Mouse (Mus musculus) intestine, embryonic 14.5 days (tissue): ENCODE measurements at regions not wholly inside any gene's neighbourhood (a gene's known extent, or its start where the extent isn't known, plus 50 kb on each side); places are given as distances from the start of the nearest gene placed in this dataset.
"Not testable (repeated sequence)": the region's sequence is repeated elsewhere in the genome, so short reads cannot be mapped to it uniquely, and the experiment has no call there.

Experiments used
- ATAC-seq: fragments of 200-750 bp; cut with Nextera tagmentation; replicated peaks from 2 replicates; pipeline ENCODE4 v1.8.0; 2017; ENCODE audit warnings: low read depth, moderate number of reproducible peaks, moderate TSS enrichment, moderate library complexity; ENCODE audit not compliant: low FRiP score, low TSS enrichment
- DNase-seq: peaks from one replicate; pipeline ENCODE4 v3.0.0-alpha.2; 2018; ENCODE audit warnings: low spot score
- H3K27ac ChIP-seq: fragments of 300-500 bp; sonication (generic); 2 replicates; pipeline ENCODE4 v1.5.1; 2014; ENCODE audit warnings: low read depth, mild to moderate bottlenecking, control low read depth
- H3K27me3 ChIP-seq: fragments of 300-500 bp; sonication (generic); replicated peaks from 2 replicates; pipeline ENCODE4 v1.6.1; 2014; ENCODE audit warnings: low read length, control low read depth; ENCODE audit not compliant: control insufficient read depth, insufficient read depth
- H3K36me3 ChIP-seq: fragments of 300-500 bp; sonication (generic); 2 replicates; pipeline ENCODE4 v1.6.1; 2014; ENCODE audit warnings: low read length, control low read depth; ENCODE audit not compliant: control insufficient read depth, insufficient read depth
- H3K4me1 ChIP-seq: fragments of 300-500 bp; sonication (generic); replicated peaks from 2 replicates; pipeline ENCODE4 v1.6.1; 2014; ENCODE audit warnings: low read length, control low read depth, mixed read lengths; ENCODE audit not compliant: control insufficient read depth, insufficient read depth
- H3K4me2 ChIP-seq: fragments of 300-500 bp; sonication (generic); 2 replicates; pipeline ENCODE4 v1.6.1; 2014; ENCODE audit warnings: low read length
- H3K4me3 ChIP-seq: fragments of 300-500 bp; sonication (generic); 2 replicates; pipeline ENCODE4 v1.5.1; 2014; ENCODE audit warnings: low read depth, low read length, control low read depth, mixed read lengths
- H3K9ac ChIP-seq: fragments of 300-500 bp; sonication (generic); 2 replicates; pipeline ENCODE4 v1.6.1; 2014; ENCODE audit warnings: mild to moderate bottlenecking, low read length
- H3K9me3 ChIP-seq: fragments of 300-500 bp; sonication (generic); 2 replicates; pipeline ENCODE4 v1.6.1; 2016; ENCODE audit warnings: low read length, control low read depth; ENCODE audit not compliant: control insufficient read depth
- WGBS: fragments of 180-500 bp; shearing (Covaris S2); extraction: QIAGEN DNeasy Blood & Tissue Kit; methylation state at CpG from one replicate; pipeline ENCODE4 v1.1.7; 2014; 5-methylcytosine and 5-hydroxymethylcytosine counted together

- H3K9ac ChIP-seq, H3K4me1 ChIP-seq, H3K4me3 ChIP-seq, H3K27ac ChIP-seq, H3K27me3 ChIP-seq, DNase-seq, ATAC-seq, H3K9me3 ChIP-seq, H3K4me2 ChIP-seq, H3K36me3 ChIP-seq: not testable (repeated sequence)
- WGBS, result 77% methylated on average over 2 of the region's 2 CpGs
Observed at GRCm38 (mm10) chr10:46122409-46122808, 544.8 kb downstream of the Hace1 start.

- Histone ChIP-seq H3K9ac (no peak overlapping the region), H3K27ac (no peak overlapping the region), H3K27me3 (no peaks in the 10 kb centered on the region), H3K36me3 (no peaks in the 10 kb centered on the region), H3K9me3 (no peaks in the 10 kb centered on the region), H3K4me1 (no peaks in the 10 kb centered on the region), H3K4me3 (no peak overlapping the region), H3K4me2 (no peak overlapping the region)
- ATAC-seq (no peak), DNase-seq (no peak)
Observed at GRCm38 (mm10) chr10:46123795-46124194, 546.2 kb downstream of the Hace1 start.

- WGBS, result 70% methylated on average over 2 of the region's 2 CpGs
- ATAC-seq, result no peak
Observed at GRCm38 (mm10) chr10:46135120-46135748, 557.6 kb downstream of the Hace1 start.

GRCm38 (mm10) chr10:46174035-46174434 is 596.4 kb downstream of the Hace1 start:
- Histone ChIP-seq H3K27ac (no peak overlapping the region), H3K36me3 (no peaks in the 10 kb centered on the region), H3K27me3 (no peaks in the 10 kb centered on the region), H3K4me1 (no peaks in the 10 kb centered on the region), H3K9ac (no peak overlapping the region), H3K4me3 (no peak overlapping the region), H3K4me2 (no peak overlapping the region), H3K9me3 (no peaks in the 10 kb centered on the region)
- no peak for ATAC-seq
- 54% methylated on average over 2 of the region's 2 CpGs for WGBS
- no peak for DNase-seq

More at GRCm38 (mm10) chr10:46135120-46135748, 557.6 kb downstream of the Hace1 start:
- no peaks in the 10 kb centered on the region for H3K36me3 ChIP-seq
- no peaks in the 10 kb centered on the region for H3K4me1 ChIP-seq
- H3K4me3 ChIP-seq, result no peak overlapping the region
- no peak overlapping the region for H3K4me2 ChIP-seq
- H3K9me3 ChIP-seq, result no peaks in the 10 kb centered on the region
- H3K27me3 ChIP-seq, result no peaks in the 10 kb centered on the region
- H3K27ac ChIP-seq, result no peak overlapping the region
- H3K9ac ChIP-seq, result no peak overlapping the region
- no peak for DNase-seq

- Histone ChIP-seq H3K4me1 (no peaks in the 10 kb centered on the region), H3K4me2 (no peak overlapping the region), H3K27me3 (no peaks in the 10 kb centered on the region), H3K36me3 (no peaks in the 10 kb centered on the region), H3K4me3 (no peak overlapping the region), H3K27ac (no peak overlapping the region), H3K9ac (no peak overlapping the region), H3K9me3 (no peaks in the 10 kb centered on the region)
- WGBS, result 86% methylated on average over 4 of the region's 4 CpGs
- ATAC-seq, result no peak
- DNase-seq, result no peak
Observed at GRCm38 (mm10) chr10:46185763-46186458, 608.3 kb downstream of the Hace1 start.

- Histone ChIP-seq H3K27me3 (no peaks in the 10 kb centered on the region), H3K4me3 (no peak overlapping the region), H3K9ac (no peak overlapping the region), H3K9me3 (no peaks in the 10 kb centered on the region), H3K27ac (no peak overlapping the region), H3K4me1 (no peaks in the 10 kb centered on the region), H3K4me2 (no peak overlapping the region), H3K36me3 (no peaks in the 10 kb centered on the region)
- DNase-seq (no peak), ATAC-seq (no peak)
Observed at GRCm38 (mm10) chr10:46194143-46194542, 616.5 kb downstream of the Hace1 start.

- Histone ChIP-seq H3K9me3 (no peaks in the 10 kb centered on the region), H3K36me3 (no peaks in the 10 kb centered on the region), H3K9ac (no peak overlapping the region), H3K27ac (no peak overlapping the region), H3K4me1 (no peaks in the 10 kb centered on the region), H3K4me3 (no peak overlapping the region), H3K4me2 (no peak overlapping the region), H3K27me3 (no peaks in the 10 kb centered on the region)
- ATAC-seq, result no peak
- WGBS, result 63% methylated on average over 7 of the region's 7 CpGs
- DNase-seq, result no peak
Observed at GRCm38 (mm10) chr10:46226837-46227402, 649.3 kb downstream of the Hace1 start.

GRCm38 (mm10) chr10:46229608-46230007 is 652.0 kb downstream of the Hace1 start:
- WGBS, result 47% methylated on average over 4 of the region's 4 CpGs
- ATAC-seq (no peak), DNase-seq (no peak)
- H3K27ac ChIP-seq, result no peak overlapping the region
- no peak overlapping the region for H3K4me2 ChIP-seq
- H3K9ac ChIP-seq, result no peak overlapping the region
- H3K27me3 ChIP-seq, result no peaks in the 10 kb centered on the region
- H3K36me3 ChIP-seq, result no peaks in the 10 kb centered on the region
- no peak overlapping the region for H3K4me3 ChIP-seq
- no peaks in the 10 kb centered on the region for H3K4me1 ChIP-seq
- H3K9me3 ChIP-seq, result no peaks in the 10 kb centered on the region

GRCm38 (mm10) chr10:46235581-46235980 is 658.0 kb downstream of the Hace1 start:
- no peak overlapping the region for H3K4me2 ChIP-seq

More at GRCm38 (mm10) chr10:46235581-46235980, 658.0 kb downstream of the Hace1 start:
- no peaks in the 10 kb centered on the region for H3K4me1 ChIP-seq
- H3K9ac ChIP-seq, result no peak overlapping the region
- no peaks in the 10 kb centered on the region for H3K9me3 ChIP-seq
- no peaks in the 10 kb centered on the region for H3K27me3 ChIP-seq
- no peak overlapping the region for H3K4me3 ChIP-seq
- no peak overlapping the region for H3K27ac ChIP-seq
- DNase-seq (no peak), ATAC-seq (no peak)
- H3K36me3 ChIP-seq, result no peaks in the 10 kb centered on the region
- WGBS, result 32% methylated on average over 2 of the region's 2 CpGs
